Mouse (Mus musculus) kidney, postnatal 10 days (tissue): ENCODE measurements at regions not wholly inside any gene's neighbourhood (a gene's known extent, or its start where the extent isn't known, plus 50 kb on each side); places are given as distances from the start of the nearest gene placed in this dataset.
A peak's percentile ranks its signal among the peaks of the same experiment; 100 is the strongest.

ENCODE experiments used
- DNase-seq: peaks from one replicate; pipeline ENCODE4 v3.0.0; 2021; ENCODE audit warnings: mixed read lengths

DNA sequence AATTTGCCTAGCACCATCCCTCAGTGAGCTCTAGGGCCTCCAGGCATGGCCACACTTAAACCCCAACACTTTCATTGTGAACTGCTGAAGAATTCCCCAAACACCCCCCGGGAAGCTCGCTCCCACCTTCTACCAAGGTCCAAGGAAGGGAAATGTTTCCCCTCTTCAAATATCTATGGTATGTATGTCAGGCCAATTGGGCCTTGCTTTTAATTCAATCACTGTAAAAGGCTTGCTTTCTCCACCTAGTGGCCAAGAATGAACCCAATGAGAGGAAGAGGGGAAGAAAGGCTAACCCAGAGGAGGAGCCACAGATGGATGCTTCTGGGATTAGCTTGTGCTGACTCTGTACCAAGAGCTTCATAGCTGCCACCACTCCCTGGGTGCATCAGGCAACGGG lies 336.3 kb upstream of the Tgfbr2 start:
- DNase-seq: peak; percentile 19

DNA sequence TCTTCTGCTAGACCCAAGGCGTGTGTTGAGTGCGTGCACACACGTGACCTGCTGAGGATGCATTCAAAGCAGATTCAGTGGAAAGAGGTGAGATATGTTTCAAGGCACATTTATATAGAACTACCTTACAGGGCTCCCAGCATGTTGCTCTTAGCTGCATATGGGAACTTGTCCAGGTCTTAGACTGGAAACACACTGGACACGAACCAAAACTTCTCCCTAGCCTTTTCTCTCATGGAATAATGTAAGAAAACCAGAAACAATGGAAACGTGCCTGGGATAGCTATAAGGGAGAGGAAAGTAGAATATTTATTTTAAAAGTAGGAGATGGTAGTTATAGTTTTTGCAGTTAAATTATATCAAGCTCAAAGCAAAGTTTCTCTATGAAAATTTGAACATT lies 332.6 kb upstream of the Tgfbr2 start:
- DNase-seq: no peak

DNA sequence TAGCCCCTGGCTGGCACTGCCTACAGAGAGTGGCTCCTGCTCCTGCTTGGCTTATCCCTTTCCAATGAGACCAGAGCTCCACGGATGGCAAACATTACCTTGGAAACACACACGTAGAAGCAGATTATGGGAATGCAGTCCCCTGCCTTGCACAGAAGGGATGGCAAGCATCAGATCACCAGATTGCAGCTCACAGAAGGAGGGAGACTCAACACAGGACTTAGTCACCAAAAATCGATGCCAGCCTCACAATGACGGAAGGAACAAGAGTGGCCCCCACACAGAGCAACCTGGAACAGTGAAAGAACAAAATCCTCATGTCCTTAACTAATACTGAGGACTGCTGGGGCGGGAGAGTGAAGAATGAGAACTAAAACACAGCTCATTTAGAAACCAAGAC lies 327.7 kb upstream of the Tgfbr2 start:
- DNase-seq: no peak

DNA sequence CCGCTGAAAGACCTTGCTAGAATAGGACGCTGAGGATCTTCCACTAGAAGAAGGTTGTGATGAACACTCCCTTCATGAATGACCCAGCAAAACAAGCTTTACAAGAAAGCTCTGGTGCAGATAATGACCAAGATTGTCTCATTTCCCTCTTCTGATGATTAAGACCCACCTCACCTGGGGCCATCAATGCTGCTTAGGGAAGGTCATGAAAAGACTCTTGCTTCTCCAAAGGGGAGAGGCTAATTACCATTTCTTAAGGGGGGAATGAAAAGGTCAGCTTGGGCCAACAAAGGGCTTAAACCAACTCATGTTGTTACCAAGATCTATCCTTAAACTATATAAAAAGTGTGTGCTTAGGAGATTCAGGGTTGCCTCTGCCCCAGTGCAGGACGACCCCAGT lies 325.8 kb upstream of the Tgfbr2 start:
- no peak for DNase-seq

DNA sequence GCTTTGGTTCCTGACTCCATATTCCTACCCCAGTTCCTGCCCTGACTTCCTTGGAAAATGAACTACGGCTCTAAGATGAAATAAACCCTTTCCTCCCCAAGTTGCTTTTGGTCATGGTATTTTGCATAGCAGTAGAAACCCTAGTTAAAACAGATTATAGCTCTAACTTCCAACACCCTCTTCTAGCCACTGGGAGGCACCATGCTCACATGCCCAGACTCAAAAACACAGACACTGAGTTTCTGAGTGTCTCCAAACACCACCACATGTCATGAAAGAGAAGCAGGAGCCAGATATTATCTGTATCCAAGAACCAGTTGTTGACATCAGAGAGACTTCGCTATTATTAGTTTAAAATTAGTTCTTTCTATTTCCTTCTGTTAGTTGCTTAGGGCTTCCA lies 316.1 kb upstream of the Tgfbr2 start:
- no peak for DNase-seq

DNA sequence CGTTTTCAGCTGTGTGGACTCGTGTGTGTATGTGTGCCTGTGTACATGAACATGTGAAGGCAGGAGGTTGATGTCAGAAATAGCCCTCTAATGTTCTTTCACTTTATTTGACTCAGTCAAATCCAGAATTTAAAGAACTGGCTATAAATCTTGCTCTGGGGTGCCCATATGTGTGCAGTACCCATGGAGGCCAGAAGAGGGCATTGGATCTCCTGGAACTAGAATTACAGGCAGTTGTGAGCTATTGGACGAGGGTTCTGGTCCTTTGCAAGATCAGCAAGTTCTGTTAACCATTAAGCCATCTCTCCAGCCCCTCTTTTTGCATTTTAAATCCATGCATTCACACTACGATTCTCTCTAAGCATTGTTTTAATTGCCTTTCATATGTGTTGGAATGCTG lies 314.6 kb upstream of the Tgfbr2 start:
- peak; percentile 47 for DNase-seq

DNA sequence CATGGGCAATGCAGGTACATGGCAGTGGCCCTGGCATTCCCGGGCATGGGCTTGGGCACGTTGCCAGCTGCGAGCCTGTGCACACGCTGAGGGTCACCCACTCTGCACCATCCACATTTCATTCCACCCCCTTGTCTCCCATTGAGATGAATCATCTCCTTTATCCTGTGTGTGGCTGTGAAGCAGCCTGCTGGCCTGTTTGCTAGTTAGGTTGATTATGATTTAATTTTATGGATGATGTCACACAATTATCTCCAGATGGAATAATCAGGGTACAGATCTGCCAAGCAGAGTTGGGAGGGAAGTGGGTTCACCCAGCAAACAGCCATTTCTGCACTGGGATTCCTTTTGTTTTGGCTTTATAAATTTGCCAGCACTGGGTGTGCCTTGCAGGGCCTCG lies 314.1 kb upstream of the Tgfbr2 start:
- DNase-seq: peak; percentile 10

DNA sequence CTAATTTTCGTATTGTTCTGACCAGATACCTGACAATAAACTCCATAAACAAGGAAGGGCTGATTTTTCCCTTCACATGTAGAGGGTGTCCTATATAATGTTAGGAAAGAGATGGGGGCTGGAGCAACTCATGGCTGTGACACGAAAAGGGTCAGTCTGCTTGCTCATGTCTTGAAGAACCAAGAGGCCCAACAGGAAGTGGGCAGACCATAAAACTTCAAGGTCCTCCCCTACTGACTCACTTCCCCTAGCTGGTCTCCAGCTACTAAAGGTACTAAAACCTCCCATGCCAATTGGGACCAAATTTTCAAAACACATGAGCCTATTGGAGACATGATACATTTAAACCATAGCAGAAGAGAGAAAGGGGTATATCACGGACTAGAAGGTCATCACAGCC lies 302.1 kb upstream of the Tgfbr2 start:
- no peak for DNase-seq

DNA sequence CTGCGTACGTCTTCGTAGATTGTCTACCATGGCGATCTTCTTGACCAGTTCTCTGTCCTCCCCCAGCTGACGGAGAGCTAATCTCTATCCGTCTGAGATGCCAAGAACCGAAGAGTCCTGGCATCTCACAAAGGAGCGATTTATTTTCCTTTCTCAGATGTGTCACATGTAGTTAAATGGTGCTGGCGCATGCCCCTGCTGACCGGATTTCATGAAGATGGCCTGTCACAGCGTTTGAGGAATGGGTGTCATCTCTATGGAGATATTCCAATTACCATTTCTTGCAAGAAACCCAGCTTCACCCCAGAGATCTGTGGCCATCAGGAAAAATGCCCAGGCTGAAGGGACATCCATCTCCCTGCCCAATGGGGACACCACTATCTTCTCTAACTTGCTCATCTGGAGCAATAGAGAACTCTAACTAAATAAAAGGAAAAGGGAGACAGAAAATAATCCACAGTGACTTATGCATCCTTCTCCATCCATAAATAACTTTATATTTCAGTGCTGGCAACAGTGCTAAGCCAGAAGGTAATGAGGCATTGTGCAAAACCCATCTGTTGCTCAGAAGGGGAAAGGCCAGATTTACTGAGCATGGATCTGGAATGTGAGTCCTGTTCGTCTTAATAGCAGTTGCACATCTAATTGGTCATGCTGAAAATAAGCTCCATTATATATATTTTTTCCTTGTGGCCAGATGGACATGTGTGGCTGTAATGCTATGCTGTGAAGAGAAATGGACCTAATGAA lies 300.2 kb upstream of the Tgfbr2 start:
- DNase-seq: no peak

DNA sequence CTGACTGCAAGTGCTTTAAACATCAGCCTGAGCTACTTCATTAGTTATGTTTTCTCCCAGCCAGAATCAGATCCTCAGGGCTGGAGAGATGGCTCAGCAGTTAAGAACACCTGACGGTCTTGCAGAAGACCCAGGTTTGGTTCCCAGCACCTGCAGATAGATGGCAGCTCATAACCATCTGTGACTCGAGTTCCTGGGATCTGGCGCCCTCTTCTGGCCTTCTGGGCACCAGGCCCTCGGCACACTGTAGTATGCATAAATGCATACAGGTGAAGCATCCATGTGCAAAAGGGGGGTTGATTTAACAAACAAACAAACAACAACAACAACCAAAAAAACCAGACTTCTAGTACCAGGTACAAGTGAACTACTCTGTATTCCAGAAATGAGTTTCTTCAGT lies 297.7 kb upstream of the Tgfbr2 start:
- DNase-seq: no peak

DNA sequence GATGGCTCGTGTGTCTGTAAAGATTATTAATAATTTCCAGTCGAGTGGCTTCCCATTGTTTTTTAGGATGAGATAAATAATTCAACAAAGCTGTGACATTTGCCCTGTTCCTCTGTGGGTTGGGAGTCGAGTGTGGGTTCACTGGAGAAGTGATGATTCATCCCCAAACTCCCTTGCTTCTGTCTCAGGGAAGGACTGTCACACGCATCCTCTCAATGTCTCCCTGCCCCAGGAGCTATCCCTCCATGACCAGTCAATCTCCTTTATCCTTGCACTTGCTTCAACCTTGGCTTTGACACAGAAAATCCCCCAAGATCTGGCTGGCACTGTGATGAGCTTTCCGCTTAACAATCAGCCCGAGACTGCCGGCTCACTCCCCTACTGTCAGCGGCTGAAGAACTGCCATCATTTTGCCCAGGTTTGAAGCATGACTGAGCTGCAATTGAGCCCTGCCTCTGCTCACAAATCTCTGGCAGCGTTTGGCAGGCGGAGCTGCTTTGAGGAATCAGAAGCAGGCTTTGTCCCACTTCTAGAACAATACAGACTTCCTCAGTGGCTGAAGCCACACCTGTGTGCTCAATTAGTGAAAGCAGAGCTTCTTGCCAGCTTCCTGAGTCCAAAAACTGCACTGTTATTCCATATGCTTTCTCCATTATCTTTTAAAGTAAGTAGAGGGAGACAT lies 293.6 kb upstream of the Tgfbr2 start:
- DNase-seq: peak; percentile 18

DNA sequence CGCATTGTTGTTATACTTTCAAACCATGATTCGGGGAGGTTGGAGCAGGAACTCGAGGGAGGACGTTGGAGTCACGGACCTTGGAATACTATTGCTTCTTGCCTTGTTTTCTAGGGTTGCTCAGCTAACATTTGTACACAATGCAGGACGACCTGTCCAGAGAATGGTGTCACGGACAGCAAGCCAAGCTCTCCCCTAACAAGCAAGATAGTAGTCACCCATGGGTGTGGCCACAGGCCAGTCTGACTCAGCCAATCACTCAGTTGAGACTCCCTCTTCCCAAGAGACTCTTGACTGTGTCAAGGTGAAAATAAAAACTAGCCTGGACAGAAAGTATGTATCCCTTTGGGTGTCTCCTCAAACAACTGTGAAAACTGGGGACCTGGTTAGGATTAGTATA lies 291.2 kb upstream of the Tgfbr2 start:
- DNase-seq: no peak

DNA sequence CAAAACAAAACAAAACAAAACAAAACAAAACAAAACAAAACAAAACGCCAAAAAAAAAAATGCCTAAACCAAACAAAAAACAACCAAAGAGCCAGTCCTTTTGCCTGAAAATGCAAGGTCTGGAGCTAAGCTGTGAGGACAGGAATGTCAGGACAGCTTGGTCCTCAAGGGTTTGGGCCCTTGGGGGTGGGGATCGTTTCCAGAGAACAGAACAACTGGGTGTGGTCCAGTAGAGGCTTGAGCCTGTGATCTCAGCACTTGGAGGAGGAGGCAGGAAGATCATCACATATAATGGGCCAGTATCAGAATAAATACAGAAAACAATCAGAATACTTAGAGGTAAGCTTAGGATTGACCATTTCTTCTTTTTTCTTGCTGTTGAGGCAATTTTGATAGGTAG lies 289.5 kb upstream of the Tgfbr2 start:
- DNase-seq: no peak

DNA sequence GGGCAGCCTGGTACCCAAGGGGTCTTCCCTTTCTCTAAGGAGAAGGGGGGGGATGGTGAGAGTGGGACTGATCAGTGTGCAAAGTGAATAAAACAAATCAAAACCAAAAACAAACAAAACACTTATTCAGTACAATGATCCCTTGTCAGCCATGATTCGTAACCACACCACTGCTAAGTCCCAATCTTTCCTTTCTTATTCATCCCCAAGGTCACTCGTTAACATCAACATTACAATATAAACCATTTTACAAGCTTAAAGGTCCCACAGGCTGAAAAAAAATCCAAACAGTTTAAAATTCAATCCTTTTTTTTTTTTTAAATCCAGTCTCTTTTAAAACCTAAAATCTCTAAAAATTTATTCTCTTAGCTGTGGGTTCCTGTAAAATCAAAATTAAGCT lies 287.1 kb upstream of the Tgfbr2 start:
- DNase-seq: no peak

DNA sequence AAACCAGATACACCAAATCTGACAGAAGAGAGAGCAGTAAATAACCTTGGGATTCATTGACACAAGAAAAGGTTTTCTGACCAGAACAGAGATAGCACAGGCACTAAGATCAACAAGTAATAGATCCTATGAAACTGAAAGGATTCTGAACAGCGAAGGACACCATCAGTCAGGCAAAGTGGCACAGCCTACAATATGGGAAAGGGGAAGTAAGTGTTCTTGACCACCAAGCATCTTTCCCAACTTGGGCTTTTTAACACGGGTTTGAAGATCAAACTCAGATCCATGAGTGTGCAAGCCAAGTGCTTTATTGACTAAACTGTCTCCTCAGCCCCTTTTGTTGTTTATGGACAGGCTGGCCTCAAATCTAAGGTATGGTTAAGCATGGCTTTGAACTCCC lies 284.9 kb upstream of the Tgfbr2 start:
- no peak for DNase-seq

DNA sequence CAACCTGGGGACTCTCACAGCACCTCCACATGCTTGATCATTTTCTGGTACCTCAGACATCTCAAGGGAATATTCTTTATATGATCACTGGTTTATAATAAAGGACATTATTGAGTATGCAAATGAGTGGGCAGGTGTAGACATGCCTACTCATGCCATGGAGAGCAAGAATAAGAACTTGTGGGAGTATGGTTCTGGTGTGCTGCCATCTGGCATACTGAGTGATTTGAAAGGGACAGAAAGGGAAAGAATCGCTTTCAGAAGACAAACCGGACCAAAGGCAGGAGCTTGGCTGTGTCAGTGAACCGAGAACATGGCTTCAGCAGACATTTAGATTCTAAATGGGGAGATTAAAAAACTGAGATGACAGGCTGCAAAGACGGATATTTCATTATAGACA lies 276.9 kb upstream of the Tgfbr2 start:
- no peak for DNase-seq

DNA sequence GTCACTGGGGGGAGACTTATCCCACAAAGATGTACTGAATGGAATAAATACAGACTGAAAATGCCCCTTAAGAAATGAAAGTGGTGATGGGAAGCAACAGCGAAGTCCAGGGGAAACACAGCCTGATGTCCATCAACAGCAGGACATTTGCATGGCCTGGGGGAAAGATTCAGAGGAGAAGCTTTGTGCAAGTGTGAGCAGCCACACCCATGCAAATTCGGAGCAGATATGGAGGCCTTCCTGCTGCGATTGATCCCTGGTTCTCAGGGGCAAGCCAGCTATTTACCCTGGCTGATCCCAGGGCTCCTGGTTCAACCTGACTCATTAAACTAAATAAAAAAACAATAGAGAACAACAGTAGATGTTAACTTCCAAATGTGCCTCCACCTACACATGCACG lies 275.7 kb upstream of the Tgfbr2 start:
- no peak for DNase-seq

DNA sequence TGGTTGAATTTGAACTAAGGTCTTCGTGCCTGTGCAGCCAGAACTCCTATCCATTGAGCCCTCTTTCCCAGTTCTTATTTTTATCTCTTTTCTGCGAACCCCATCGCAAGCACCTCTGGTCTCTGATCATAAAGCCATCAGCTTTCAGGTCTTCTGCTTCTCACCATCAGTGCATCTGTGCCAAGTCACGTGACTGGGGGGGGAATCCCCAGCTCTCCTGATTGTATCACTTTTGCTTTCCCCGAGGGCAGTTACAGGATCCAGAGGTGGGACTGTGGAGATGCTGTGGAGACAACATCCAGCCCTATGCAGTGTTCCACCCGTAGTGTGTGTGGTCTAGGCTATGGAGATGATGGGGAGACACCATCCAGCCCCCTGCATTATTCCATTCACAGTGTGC lies 272.6 kb upstream of the Tgfbr2 start:
- no peak for DNase-seq

DNA sequence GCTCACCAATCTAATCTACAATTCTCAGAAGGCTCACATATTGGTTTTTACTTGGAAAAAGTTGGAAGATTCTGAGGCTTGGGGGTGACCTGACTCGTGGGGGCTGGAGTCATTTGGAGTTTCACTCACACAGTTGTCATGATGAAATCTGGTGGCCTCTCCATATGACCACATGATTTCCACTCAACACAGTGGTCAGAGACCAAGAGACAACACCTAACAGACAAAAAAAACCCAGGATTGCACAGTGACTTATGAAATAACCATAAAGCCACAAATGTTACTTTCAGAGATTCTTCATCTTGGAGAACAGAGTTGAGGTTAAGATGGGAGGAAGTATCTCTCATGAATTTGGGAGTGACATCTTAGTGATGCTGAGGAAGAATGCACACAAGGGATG lies 263.4 kb upstream of the Tgfbr2 start:
- DNase-seq: no peak

DNA sequence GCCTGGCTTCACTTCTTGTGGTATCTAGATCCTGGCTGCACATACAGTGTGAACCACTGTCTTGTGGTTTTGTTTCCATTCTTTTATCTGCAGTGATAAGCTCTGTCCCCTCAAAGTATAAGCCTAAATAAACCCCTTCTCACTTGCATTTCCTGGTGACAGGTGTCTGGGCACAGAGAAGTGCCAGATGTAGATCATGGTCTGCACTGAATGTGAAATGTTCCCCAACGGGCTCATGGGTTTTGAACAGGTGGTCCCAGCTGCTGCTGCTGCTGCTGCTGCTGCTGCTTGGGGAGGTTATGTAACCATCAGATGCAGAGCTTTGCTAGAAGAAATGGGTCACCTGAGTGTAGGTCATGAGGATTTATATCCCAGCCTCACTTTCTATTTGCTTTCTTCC lies 259.3 kb upstream of the Tgfbr2 start:
- no peak for DNase-seq

DNA sequence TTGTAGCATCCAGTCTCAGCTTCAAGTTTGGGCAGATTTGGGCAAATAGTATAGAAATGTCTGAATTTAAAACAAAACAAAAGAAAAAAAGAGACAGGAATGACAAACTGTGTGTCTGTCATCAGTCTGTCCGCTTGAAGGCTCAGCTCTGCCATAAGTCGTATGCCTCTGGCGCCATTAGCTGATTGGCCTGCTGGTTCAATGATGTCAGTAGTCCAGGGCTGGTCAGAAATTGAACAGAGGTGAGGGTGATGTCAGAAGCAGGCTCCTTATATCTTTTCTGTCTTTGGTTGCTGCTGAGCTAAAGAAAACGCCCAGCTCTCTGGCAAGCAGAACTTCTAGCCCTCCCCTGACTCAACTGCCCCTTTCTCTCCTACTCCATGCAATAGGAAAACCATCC lies 253.9 kb upstream of the Tgfbr2 start:
- DNase-seq: no peak

DNA sequence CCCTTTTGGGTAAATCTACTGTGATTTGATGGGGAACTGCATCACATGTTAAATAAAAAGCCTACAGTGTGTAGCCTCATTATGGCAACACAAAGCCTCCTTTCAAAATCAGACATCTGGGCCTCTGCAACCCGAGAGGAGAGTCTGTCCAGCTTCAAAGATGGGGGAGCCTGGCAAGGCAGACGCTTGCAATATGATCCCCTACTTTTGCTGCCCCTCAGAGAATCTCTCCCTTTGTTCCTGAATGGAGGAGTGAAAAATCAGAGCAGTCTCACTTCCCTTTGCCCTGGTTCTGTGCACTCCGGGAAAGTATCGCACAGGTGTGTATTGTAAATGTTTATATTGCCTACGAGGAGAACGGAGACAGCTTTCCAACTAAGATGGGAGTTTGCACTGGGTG lies 253.3 kb upstream of the Tgfbr2 start:
- DNase-seq: no peak

DNA sequence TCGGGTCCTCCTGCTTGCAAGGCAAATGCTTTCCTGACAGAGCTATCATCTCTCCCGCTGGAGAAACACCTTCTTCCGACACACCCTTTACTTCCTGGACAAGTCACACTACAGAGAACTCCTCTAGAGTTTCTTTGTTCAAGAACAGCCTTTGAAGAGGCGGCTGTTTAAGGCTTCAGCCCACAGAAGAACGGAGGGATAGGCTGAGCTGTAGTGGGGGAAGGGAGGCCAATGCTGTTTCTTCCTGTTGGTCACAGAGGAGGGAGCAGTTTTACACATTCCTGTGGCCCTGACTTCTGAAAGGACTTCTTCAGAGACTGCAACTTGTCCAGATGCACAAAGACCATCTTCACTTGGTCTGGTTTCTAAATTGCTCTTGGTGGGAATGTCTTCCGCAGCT lies 252.1 kb upstream of the Tgfbr2 start:
- peak; percentile 37 for DNase-seq

DNA sequence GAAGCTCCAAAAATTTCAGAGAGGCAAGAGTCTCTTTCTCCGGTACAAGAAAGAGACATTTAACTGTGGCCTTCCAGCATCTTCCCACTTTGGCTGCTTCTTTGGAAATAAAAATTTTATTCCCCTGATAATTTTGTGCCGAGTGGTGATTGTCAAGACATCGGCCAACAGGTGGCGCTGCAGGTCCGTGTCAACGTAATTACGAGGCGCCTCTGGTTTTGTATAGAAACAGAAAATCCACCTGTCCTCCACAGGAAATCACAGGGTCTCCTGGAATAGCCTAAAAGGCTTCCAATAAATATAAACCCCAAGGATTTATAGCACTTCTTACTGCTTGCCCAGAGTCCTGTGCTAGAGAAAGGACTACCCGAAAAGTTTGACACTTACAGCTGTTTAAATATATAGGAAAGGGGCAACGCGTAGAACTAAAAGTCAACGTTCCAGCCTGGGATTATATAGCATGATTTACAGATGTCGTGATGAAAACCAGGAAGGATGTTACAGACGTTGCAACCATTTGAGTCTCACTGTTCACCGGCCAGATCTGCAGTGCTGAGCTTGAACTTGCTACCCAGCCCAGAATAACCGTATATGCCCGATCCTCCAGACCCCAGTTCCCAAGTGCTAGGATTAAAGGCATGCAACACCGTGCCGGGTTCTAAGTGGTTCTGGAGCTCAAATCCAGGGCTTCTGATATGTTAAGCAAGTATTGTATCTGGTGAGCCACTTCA lies 251.3 kb upstream of the Tgfbr2 start:
- DNase-seq: peak; percentile 93
